12 mouse cellular contexts compared by ENCODE assay signal in genomic region chr6:22795291-22795860, GRCm38 (mm10).
A peak's percentile ranks its signal among the peaks of the same experiment; 100 is the strongest.
DNase-seq lines count a peak whose midpoint lies in the region; ATAC-seq and TF ChIP-seq lines count a peak whose summit lies in the region.
"Had no signal": no experiment of that assay in that cellular context is flagged by ENCODE, and none has a peak within 500 bp of the region (broad histone marks: within the 10 kb centered on the region; RNA-seq: fewer than 3 reads in every experiment).

No protein-coding gene starts in this region.

- ATAC-seq in forebrain, postnatal 0 days, result peak; percentile 34
- no peak for ATAC-seq in liver, embryonic 12.5 days

- TF ChIP-seq POLR2A in brain, embryonic 14.5 days (IDR thresholded peaks at IDR 0.05; ENCODE audit: borderline replicate concordance, extremely low read depth, insufficient read depth, insufficient read length, poor library complexity, severe bottlenecking), result no peak

- no peaks in the 10 kb centered on the region for H3K9me3 ChIP-seq in forebrain, postnatal 0 days (ENCODE audit: low read length)
- no peaks in the 10 kb centered on the region for H3K9me3 ChIP-seq in midbrain, embryonic 10.5 days (replicated peaks)
- H3K9me3 ChIP-seq in liver, embryonic 12.5 days (replicated peaks), result no peaks in the 10 kb centered on the region
- H3K9me3 ChIP-seq: limb, embryonic 12.5 days had no signal

- H3K4me2 ChIP-seq in forebrain, postnatal 0 days (ENCODE audit: low read depth), result no peak overlapping the region
- H3K4me2 ChIP-seq in liver, embryonic 12.5 days, result no peak overlapping the region
- H3K4me2 ChIP-seq: limb, embryonic 12.5 days had no signal

- TF ChIP-seq CTCF in brain, embryonic 14.5 days (IDR thresholded peaks at IDR 0.05; ENCODE audit: borderline replicate concordance, extremely low read depth, insufficient read depth, insufficient read length), result no peak
- TF ChIP-seq CTCF in forebrain, postnatal 0 days (IDR thresholded peaks at IDR 0.05; ENCODE audit: low read depth), result no peak

- H3K36me3 ChIP-seq in forebrain, postnatal 0 days (ENCODE audit: insufficient read depth), result no peaks in the 10 kb centered on the region
- H3K36me3 ChIP-seq in midbrain, embryonic 10.5 days, result no peaks in the 10 kb centered on the region
- H3K36me3 ChIP-seq in liver, embryonic 12.5 days, result no peaks in the 10 kb centered on the region
- H3K36me3 ChIP-seq: limb, embryonic 12.5 days had no signal

- WGBS in forebrain, postnatal 0 days, result 4% methylated on average over 6 of the region's 6 CpGs
- WGBS in midbrain, embryonic 10.5 days, result 32% methylated on average over 6 of the region's 6 CpGs
- 27% methylated on average over 6 of the region's 6 CpGs for WGBS in liver, embryonic 12.5 days (ENCODE audit: insufficient replicate concordance)

- H3K9ac ChIP-seq in forebrain, postnatal 0 days, result no peak overlapping the region
- no peak overlapping the region for H3K9ac ChIP-seq in liver, embryonic 12.5 days
- H3K9ac ChIP-seq: limb, embryonic 12.5 days had no signal

- H3K4me3 ChIP-seq in forebrain, postnatal 0 days (ENCODE audit: low read depth, low read length), result no peak overlapping the region
- 0 out of 2 replicates have a peak overlapping the region, but pooled peaks have one; percentile 9 for H3K4me3 ChIP-seq in midbrain, embryonic 10.5 days
- H3K4me3 ChIP-seq in liver, embryonic 12.5 days, result no peak overlapping the region
- H3K4me3 ChIP-seq: limb, embryonic 12.5 days had no signal

- peak; percentile 87 for DNase-seq in Muller cell, postnatal 12 days (ENCODE audit: inconsistent ontology term)
- peak; percentile 85 for DNase-seq in brain, embryonic 14.5 days (ENCODE audit: low read depth)
- DNase-seq in forebrain, postnatal 0 days, result peak; percentile 41
- DNase-seq in midbrain, embryonic 10.5 days (ENCODE audit: low spot score), result peak; percentile 17
- no peak for DNase-seq in ovary, adult 18-20 months (ENCODE audit: low spot score)
- DNase-seq in testis, postnatal 10 days (ENCODE audit: low spot score), result no peak
- DNase-seq in frontal cortex, postnatal 14 days (ENCODE audit: low spot score in 2 of 2), result no peak
- DNase-seq: adrenal gland, postnatal 10 days; cerebellum, adult 9-10 months; kidney, adult 9 months had no signal

- H3K27ac ChIP-seq in forebrain, postnatal 0 days (ENCODE audit: low read depth, low read length), result peak overlapping the region; percentile 82
- peak overlapping the region; percentile 90 for H3K27ac ChIP-seq in midbrain, embryonic 10.5 days (replicated peaks)
- no peak overlapping the region for H3K27ac ChIP-seq in liver, embryonic 12.5 days
- H3K27ac ChIP-seq: limb, embryonic 12.5 days had no signal

- H3K4me1 ChIP-seq in forebrain, postnatal 0 days (ENCODE audit: insufficient read depth), result 0 out of 2 replicates have a peak, but pooled peaks cover 3% of the 10 kb centered on the region
- H3K4me1 ChIP-seq in midbrain, embryonic 10.5 days, result peaks cover 39% of the 10 kb centered on the region
- no peaks in the 10 kb centered on the region for H3K4me1 ChIP-seq in liver, embryonic 12.5 days
- H3K4me1 ChIP-seq: limb, embryonic 12.5 days had no signal

- no peaks in the 10 kb centered on the region for H3K27me3 ChIP-seq in forebrain, postnatal 0 days (ENCODE audit: insufficient read depth, low read length)
- no peaks in the 10 kb centered on the region for H3K27me3 ChIP-seq in midbrain, embryonic 10.5 days (ENCODE audit: low read depth, poor library complexity, severe bottlenecking)
- H3K27me3 ChIP-seq in liver, embryonic 12.5 days (replicated peaks), result no peaks in the 10 kb centered on the region
- H3K27me3 ChIP-seq: limb, embryonic 12.5 days had no signal

Comparison
In these comparisons a context has a peak if more than half of its experiments do, and no peak if none do; other contexts are left out.
1. DNase-seq: peak in Muller cell, postnatal 12 days (single experiment), brain, embryonic 14.5 days (single experiment), forebrain, postnatal 0 days (single experiment) and midbrain, embryonic 10.5 days (single experiment); none in ovary, adult 18-20 months (single experiment), testis, postnatal 10 days (single experiment) and frontal cortex, postnatal 14 days (0 of 2).